7 mouse cellular contexts compared by ENCODE assay signal in the genomic region with DNA sequence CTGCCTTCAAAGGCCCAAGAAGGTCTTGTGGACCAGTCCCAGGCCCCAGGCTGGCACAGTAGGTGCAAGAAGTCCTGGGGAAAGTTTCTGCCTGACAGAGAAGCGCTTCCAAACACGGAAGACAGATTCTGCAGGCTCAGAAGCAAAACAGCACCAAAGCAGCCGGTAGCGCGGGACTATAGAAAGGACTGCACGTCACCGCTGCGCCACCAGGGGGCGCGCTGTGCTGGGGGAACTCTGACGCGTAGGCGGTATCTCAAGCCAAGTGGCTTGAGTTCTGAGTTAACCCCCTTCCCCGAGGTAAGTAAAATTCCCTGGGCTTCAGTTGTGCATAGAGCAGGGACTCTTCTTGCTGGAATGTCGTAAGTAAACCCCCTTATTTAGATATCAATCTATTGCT. TPM values are rescaled to one million over a fixed set of nuclear protein-coding genes. Genes with fewer than 3 reads are reported as not detected.
DNase-seq lines count a peak whose midpoint lies in the region; ATAC-seq lines count a peak whose summit lies in the region.

No protein-coding gene starts in this region.

- H3K4me3 ChIP-seq in midbrain, embryonic 14.5 days (replicated peaks; ENCODE audit: low read depth, low read length): no peak overlapping the region

- H3K27ac ChIP-seq in midbrain, embryonic 14.5 days (replicated peaks; ENCODE audit: low read depth, low read length): no peak overlapping the region

- intact Hi-C loops in left cerebral cortex, postnatal 36 days (cut with DNase I): loop anchor here (2.0 kb wide), 2 partner anchors 37 to 163 kb away; a partner anchor contains a TSS

- H3K27me3 ChIP-seq in midbrain, embryonic 14.5 days (ENCODE audit: control insufficient read depth, insufficient read depth, low read length): no peaks in the 10 kb centered on the region

- WGBS in midbrain, embryonic 14.5 days: 4% methylated on average over 15 of the region's 15 CpGs

- H3K4me1 ChIP-seq in midbrain, embryonic 14.5 days (ENCODE audit: control insufficient read depth, insufficient read depth, low read length): peaks cover 9% of the 10 kb centered on the region

- ATAC-seq in midbrain, embryonic 14.5 days (ENCODE audit: low FRiP score, low TSS enrichment): no peak

- no peaks in the 10 kb centered on the region for H3K9me3 ChIP-seq in midbrain, embryonic 14.5 days (ENCODE audit: control insufficient read depth, low read length)

- no peak overlapping the region; the same call in 1 of the 2 replicates for H3K4me2 ChIP-seq in midbrain, embryonic 14.5 days (ENCODE audit: low read length)

- DNase-seq in ZHBTc4 (ENCODE audit: low read depth, low spot score): peak; percentile 93
- DNase-seq in cerebellum, adult 9-11 months: peak; percentile 83
- peak; percentile 75 for DNase-seq in gastrocnemius, adult 18-20 months (ENCODE audit: low spot score)
- peak; percentile 62 for DNase-seq in hindlimb bud, embryonic 11.5 days (ENCODE audit: extremely low spot score, low read depth, low spot score)
- peak; percentile 81 to 82 for DNase-seq in left cerebral cortex, postnatal 36 days (ENCODE audit: low spot score in 2 of 2)
- peak; percentile 88 for DNase-seq in midbrain, embryonic 14.5 days
- peak; percentile 87 to 93 for DNase-seq in spleen, postnatal 10 days (ENCODE audit: low spot score in 2 of 2)

- peaks cover 16% of the 10 kb centered on the region for H3K36me3 ChIP-seq in midbrain, embryonic 14.5 days (ENCODE audit: control insufficient read depth, insufficient read depth, low read length)

- H3K9ac ChIP-seq in midbrain, embryonic 14.5 days (replicated peaks; ENCODE audit: low read length): no peak overlapping the region; the same call in 1 of the 2 replicates

RNA-seq across cellular contexts. Expression of a gene that starts 0.8 kb away (rescaled TPM):
- total RNA-seq in gastrocnemius, adult 18-20 months (2021): 10 to 100 TPM; 19.9 to 21.8 TPM
- total RNA-seq in left cerebral cortex, postnatal 36 days (2021): 10 to 100 TPM; 42.8 to 47.8 TPM
- 35.2 and 40.1 TPM in 2 replicates for polyA plus RNA-seq in midbrain, embryonic 14.5 days (2014; fragmentation: Nextera tagmentation; extraction: Ambion mirVana)

RNA-seq across cellular contexts. Expression of a gene that starts 1.7 kb away (rescaled TPM):
- total RNA-seq in gastrocnemius, adult 18-20 months (2021): 1 to 10 TPM; 1.5 to 2.4 TPM
- 10 to 100 TPM; 13.6 to 15.9 TPM for total RNA-seq in left cerebral cortex, postnatal 36 days (2021)
- polyA plus RNA-seq in midbrain, embryonic 14.5 days (2014; fragmentation: Nextera tagmentation; extraction: Ambion mirVana): 28.5 and 31.1 TPM in 2 replicates

RNA-seq across cellular contexts. Expression of a gene that starts 29.0 kb away (rescaled TPM):
- total RNA-seq in gastrocnemius, adult 18-20 months (2021): not detected
- total RNA-seq in left cerebral cortex, postnatal 36 days (2021): 10 to 100 TPM; 30.0 to 35.0 TPM
- polyA plus RNA-seq in midbrain, embryonic 14.5 days (2014; fragmentation: Nextera tagmentation; extraction: Ambion mirVana): 18.0 and 23.3 TPM in 2 replicates

RNA-seq across cellular contexts. Expression of a gene that starts 35.8 kb away (rescaled TPM):
- 10 to 100 TPM; 32.7 to 34.4 TPM for total RNA-seq in gastrocnemius, adult 18-20 months (2021)
- total RNA-seq in left cerebral cortex, postnatal 36 days (2021): 10 to 100 TPM; 28.3 to 31.6 TPM
- 42.9 and 46.1 TPM in 2 replicates for polyA plus RNA-seq in midbrain, embryonic 14.5 days (2014; fragmentation: Nextera tagmentation; extraction: Ambion mirVana)

RNA-seq across cellular contexts. Expression of a gene that starts 36.1 kb away (rescaled TPM):
- total RNA-seq in gastrocnemius, adult 18-20 months (2021): 1 to 10 TPM; 3.2 to 6.6 TPM
- total RNA-seq in left cerebral cortex, postnatal 36 days (2021): 10 to 100 TPM; 11.5 to 14.9 TPM
- 25.5 and 28.8 TPM in 2 replicates for polyA plus RNA-seq in midbrain, embryonic 14.5 days (2014; fragmentation: Nextera tagmentation; extraction: Ambion mirVana)

Comparison
In these comparisons a context has a peak if more than half of its experiments do, and no peak if none do; other contexts are left out.
1. RNA of a gene that starts 1.7 kb away (total RNA-seq): 13.6 to 15.9 TPM in left cerebral cortex, postnatal 36 days; 1.5 to 2.4 TPM in gastrocnemius, adult 18-20 months; every median in the first group is over 4 times any median in the second.
2. RNA of a gene that starts 29.0 kb away (total RNA-seq): 30.0 to 35.0 TPM in left cerebral cortex, postnatal 36 days; not detected in gastrocnemius, adult 18-20 months; every median in the first group is over 10 times any median in the second.
3. Peak in every context shown above with its lines, with median percentiles within 50 percentile points of each other: DNase-seq.